Mouse (Mus musculus) CH12.LX (cell line): Measurements from ENCODE around the gene B4galt2.

Experiments
- BHLHE40 ChIP-seq: IDR thresholded peaks from 2 replicates; pipeline ENCODE4 v1.6.1; 2011; ENCODE audit warnings: mild to moderate bottlenecking, low read depth, low read length, improper control_type of control experiment
- CHD2 ChIP-seq: IDR thresholded peaks from 2 replicates; pipeline ENCODE4 v1.6.1; 2011; ENCODE audit warnings: low read length, improper control_type of control experiment
- CTCF ChIP-seq, 2 experiments: IDR thresholded peaks in 1 of 2; conservative IDR thresholded peaks in 1 of 2; 2 replicates each; pipeline ENCODE4 v1.5.1; 2011 to 2012; ENCODE audit warnings: low read depth in 2 of 2, low read length in 2 of 2, improper control_type of control experiment in 1 of 2, inconsistent platforms in 1 of 2, mild to moderate bottlenecking in 1 of 2, moderate library complexity in 1 of 2
- EP300 ChIP-seq: IDR thresholded peaks from 2 replicates; pipeline ENCODE4 v1.6.1; 2011; ENCODE audit warnings: low read length, improper control_type of control experiment
- GABPA ChIP-seq: IDR thresholded peaks from 2 replicates; pipeline ENCODE4 v1.6.1; 2012; ENCODE audit warnings: low read depth, low read length, improper control_type of control experiment, inconsistent platforms; ENCODE audit not compliant: insufficient replicate concordance
- JUND ChIP-seq: conservative IDR thresholded peaks from 2 replicates; pipeline ENCODE4 v1.6.1; 2011; ENCODE audit warnings: low read depth, low read length, improper control_type of control experiment
- KAT2A ChIP-seq: IDR thresholded peaks from 2 replicates; pipeline ENCODE4 v1.6.1; 2012; ENCODE audit warnings: low read length, improper control_type of control experiment, inconsistent platforms; ENCODE audit not compliant: insufficient replicate concordance
- MXI1 ChIP-seq: IDR thresholded peaks from 2 replicates; pipeline ENCODE4 v1.6.1; 2011; ENCODE audit warnings: mild to moderate bottlenecking, low read depth, low read length, improper control_type of control experiment
- POLR2A ChIP-seq: IDR thresholded peaks from 2 replicates; pipeline ENCODE4 v1.6.1; 2011; ENCODE audit warnings: low read depth, mild to moderate bottlenecking, improper control_type of control experiment, low read length
- RAD21 ChIP-seq: IDR thresholded peaks from 2 replicates; pipeline ENCODE4 v1.6.1; 2011; ENCODE audit warnings: low read depth, mild to moderate bottlenecking, low read length, improper control_type of control experiment, moderate library complexity
- UBTF ChIP-seq: IDR thresholded peaks from 2 replicates; pipeline ENCODE4 v1.6.1; 2012; ENCODE audit warnings: low read depth, mild to moderate bottlenecking, inconsistent platforms, low read length, improper control_type of control experiment, moderate library complexity
- USF1 ChIP-seq: IDR thresholded peaks from 2 replicates; pipeline ENCODE4 v1.6.1; 2014; ENCODE audit warnings: low read depth, mild to moderate bottlenecking, inconsistent platforms, low read length, improper control_type of control experiment
- ZC3H11A ChIP-seq: IDR thresholded peaks from 2 replicates; pipeline ENCODE4 v1.6.1; 2012; ENCODE audit warnings: low read depth, mild to moderate bottlenecking, inconsistent platforms, low read length, improper control_type of control experiment
- ZKSCAN1 ChIP-seq: IDR thresholded peaks from 2 replicates; pipeline ENCODE4 v1.6.1; 2012; ENCODE audit warnings: low read depth, inconsistent platforms, low read length, improper control_type of control experiment, borderline replicate concordance

GRCm38 (mm10) chr4:117887920-117888319, 4.6 kb upstream of the B4galt2 start:
- TF ChIP-seq ZC3H11A (no peak), CTCF (conservative IDR thresholded peaks at IDR 0.05 in 1 of 2, IDR thresholded peaks at IDR 0.05 in 1 of 2; ENCODE audit: low read depth in 2 of 2, low read length in 2 of 2) (no peak), USF1 (no peak), RAD21 (no peak), POLR2A (no peak), UBTF (no peak), KAT2A (no peak), EP300 (no peak), JUND (no peak), CHD2 (no peak; the same call in 1 of the 2 replicates), GABPA (no peak), BHLHE40 (no peak), ZKSCAN1 (no peak), MXI1 (no peak)
